Mouse (Mus musculus) liver, embryonic 12.5 days (tissue): ENCODE measurements around the gene Mtmr3. TPM values are rescaled to one million over a fixed set of nuclear protein-coding genes. Genes with fewer than 3 reads are reported as not detected.

ENCODE experiments used
- ATAC-seq: fragments of 200-750 bp; cut with Nextera tagmentation; 2 replicates; pipeline ENCODE4 v1.8.0; 2017; ENCODE audit warnings: moderate number of reproducible peaks, mild to moderate bottlenecking, moderate library complexity
- H3K27ac ChIP-seq: fragments of 300-500 bp; sonication (generic); 2 replicates; pipeline ENCODE4 v1.5.1; 2016; ENCODE audit warnings: mild to moderate bottlenecking
- H3K27me3 ChIP-seq: fragments of 300-500 bp; sonication (generic); replicated peaks from 2 replicates; pipeline ENCODE4 v1.6.1; 2016; ENCODE audit warnings: mild to moderate bottlenecking, moderate library complexity
- H3K36me3 ChIP-seq: fragments of 300-500 bp; sonication (generic); 2 replicates; pipeline ENCODE4 v1.6.1; 2016; ENCODE audit warnings: mild to moderate bottlenecking, moderate library complexity
- H3K4me1 ChIP-seq: fragments of 300-500 bp; sonication (generic); 2 replicates; pipeline ENCODE4 v1.6.1; 2016
- H3K4me2 ChIP-seq: fragments of 300-500 bp; sonication (generic); 2 replicates; pipeline ENCODE4 v1.6.1; 2016; ENCODE audit warnings: mild to moderate bottlenecking, moderate library complexity
- H3K4me3 ChIP-seq: fragments of 300-500 bp; sonication (generic); 2 replicates; pipeline ENCODE4 v1.5.1; 2016; ENCODE audit warnings: mild to moderate bottlenecking, moderate library complexity
- H3K9ac ChIP-seq: fragments of 300-500 bp; sonication (generic); 2 replicates; pipeline ENCODE4 v1.6.1; 2016; ENCODE audit warnings: mild to moderate bottlenecking, moderate library complexity
- H3K9me3 ChIP-seq: fragments of 300-500 bp; sonication (generic); replicated peaks from 2 replicates; pipeline ENCODE4 v1.6.1; 2016; ENCODE audit warnings: mild to moderate bottlenecking, moderate library complexity
- WGBS: fragments of 180-500 bp; shearing (Covaris S2); methylation state at CpG from one replicate; pipeline ENCODE4 v1.1.7; 2016; ENCODE audit not compliant: insufficient replicate concordance; 5-methylcytosine and 5-hydroxymethylcytosine counted together
- polyA plus RNA-seq: library from polyadenylated mRNA; unstranded; fragments of >200 nt; fragmentation: Nextera tagmentation; extraction: Ambion mirVana; gene quantifications from 2 replicates; pipeline ENCODE4 v1.2.1, GENCODE M21; 2016

The Mtmr3 gene
- polyA plus RNA-seq, 1 experiment from 2014 or later = 38.8 TPM

DNA sequence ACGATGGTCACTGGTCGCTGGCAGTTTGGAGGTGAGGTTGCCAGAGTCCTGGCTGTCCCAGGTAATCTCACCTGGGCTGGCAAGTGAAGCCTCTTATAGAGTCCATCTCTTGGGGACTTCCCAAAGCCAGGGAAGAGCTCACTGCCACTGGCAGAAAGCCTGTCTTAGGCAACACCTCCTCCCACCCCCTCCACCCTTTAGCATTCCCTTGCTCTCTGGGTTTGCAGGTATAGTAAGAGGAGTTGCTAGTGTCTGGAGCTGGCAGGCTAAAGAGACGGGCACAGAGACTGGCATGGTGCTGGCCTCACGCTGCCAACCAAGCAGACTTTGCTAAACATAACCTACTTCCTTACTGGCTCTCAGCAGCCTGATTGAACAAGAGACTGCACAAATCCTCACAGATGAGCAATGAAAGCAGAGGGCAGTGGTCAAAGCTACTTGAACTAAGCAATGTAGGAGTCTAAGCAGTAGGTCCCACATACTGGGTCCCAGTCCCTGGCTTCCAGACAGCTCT lies 118.4 kb downstream of the Mtmr3 start:
- H3K27ac ChIP-seq = no peak overlapping the region
- H3K4me3 ChIP-seq = no peak overlapping the region
- H3K9ac ChIP-seq = no peak overlapping the region
- H3K4me2 ChIP-seq = no peak overlapping the region
- peaks cover 28% of the 10 kb centered on the region for H3K36me3 ChIP-seq
- WGBS = 83% methylated on average over 4 of the region's 4 CpGs
- no peaks in the 10 kb centered on the region for H3K9me3 ChIP-seq
- H3K4me1 ChIP-seq = no peaks in the 10 kb centered on the region
- no peak for ATAC-seq
- no peaks in the 10 kb centered on the region for H3K27me3 ChIP-seq

DNA sequence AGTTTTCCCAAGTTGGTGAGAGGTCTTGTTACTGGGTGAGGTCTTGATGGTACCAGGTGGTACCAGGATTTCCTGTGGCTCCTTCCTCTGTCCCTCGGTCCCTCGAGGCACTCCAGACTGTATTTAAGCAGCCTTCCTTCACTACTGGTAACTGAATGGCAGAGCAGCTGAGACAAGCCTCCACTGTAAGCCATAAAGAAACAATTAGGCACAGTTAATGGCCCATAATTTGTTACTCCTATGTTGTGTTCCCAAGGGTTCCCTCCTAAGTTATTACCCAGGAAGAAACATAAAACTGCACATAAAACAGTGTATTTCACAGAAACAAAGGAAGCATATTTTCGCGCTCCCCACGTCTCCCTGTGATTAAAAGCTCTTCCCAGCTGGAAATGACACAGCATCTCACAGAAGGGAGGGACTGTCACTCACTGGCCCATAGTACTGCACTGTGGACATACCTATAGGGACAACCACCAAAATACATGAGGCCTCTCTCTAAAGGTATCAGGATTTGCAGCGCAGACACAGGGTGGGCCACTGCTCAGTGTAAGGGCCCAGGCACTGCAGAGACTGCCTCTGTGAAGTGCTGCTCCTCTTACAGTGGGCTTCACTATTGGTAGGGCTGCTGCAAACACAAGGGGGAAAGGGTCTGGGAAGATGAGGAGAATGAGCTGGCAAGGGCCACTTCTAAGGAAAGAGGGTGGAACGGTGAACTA lies 122.0 kb downstream of the Mtmr3 start:
- 63% methylated on average over 7 of the region's 7 CpGs for WGBS
- no peak for ATAC-seq

DNA sequence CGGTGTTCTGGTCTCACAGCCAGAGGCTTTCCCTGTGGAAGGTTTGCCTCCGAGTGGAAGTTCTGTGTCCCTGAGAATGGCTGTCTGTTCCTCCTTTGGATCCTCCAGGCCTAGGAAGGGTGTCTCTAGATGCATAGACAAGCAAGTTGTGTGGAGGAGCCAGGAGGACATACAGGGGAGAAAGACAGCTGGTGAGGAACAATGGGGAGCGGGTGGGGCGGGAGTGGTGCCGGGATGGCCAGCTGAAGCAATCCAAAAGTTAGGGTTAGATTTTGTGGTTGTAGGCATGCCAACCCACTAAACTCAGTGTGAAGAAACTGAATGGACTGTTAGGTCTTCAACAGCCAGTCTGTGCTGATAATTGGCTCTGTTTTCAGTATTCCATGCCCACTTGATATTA lies 122.9 kb downstream of the Mtmr3 start:
- H3K4me1 ChIP-seq = no peaks in the 10 kb centered on the region
- H3K4me2 ChIP-seq = no peak overlapping the region
- no peak overlapping the region for H3K27ac ChIP-seq
- WGBS = 81% methylated on average over 5 of the region's 5 CpGs
- no peaks in the 10 kb centered on the region for H3K9me3 ChIP-seq
- no peak overlapping the region for H3K9ac ChIP-seq
- no peak for ATAC-seq
- H3K27me3 ChIP-seq = no peaks in the 10 kb centered on the region
- H3K4me3 ChIP-seq = no peak overlapping the region
- no peaks in the 10 kb centered on the region; the same call in 1 of the 2 replicates for H3K36me3 ChIP-seq

More for the DNA sequence above, 122.0 kb downstream of the Mtmr3 start:
- Histone ChIP-seq H3K27me3 (no peaks in the 10 kb centered on the region), H3K27ac (no peak overlapping the region), H3K9me3 (no peaks in the 10 kb centered on the region), H3K4me3 (no peak overlapping the region), H3K4me2 (no peak overlapping the region), H3K36me3 (no peaks in the 10 kb centered on the region; the same call in 1 of the 2 replicates), H3K4me1 (no peaks in the 10 kb centered on the region), H3K9ac (no peak overlapping the region)

DNA sequence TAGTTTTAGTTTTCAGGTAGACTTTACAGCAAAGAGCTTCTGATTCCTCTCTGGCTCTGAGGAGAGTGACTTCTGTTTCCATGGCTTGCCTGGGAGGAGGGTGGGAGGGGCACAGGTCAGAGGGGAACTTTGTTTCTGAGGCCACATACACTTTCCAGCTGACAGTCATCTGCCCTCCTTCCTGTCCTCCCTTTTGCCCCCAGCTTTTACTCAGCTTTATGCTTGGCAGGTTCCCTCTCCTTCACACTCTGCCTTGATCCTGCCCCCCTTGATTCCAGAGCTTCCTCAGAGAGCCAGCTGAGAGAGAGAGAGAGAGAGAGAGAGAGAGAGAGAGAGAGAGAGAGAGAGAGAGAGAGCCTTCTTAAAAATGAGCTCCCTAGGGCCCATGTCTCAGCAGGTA lies 123.4 kb downstream of the Mtmr3 start:
- no peaks in the 10 kb centered on the region; the same call in 1 of the 2 replicates for H3K36me3 ChIP-seq
- no peak overlapping the region for H3K4me2 ChIP-seq
- no peaks in the 10 kb centered on the region; the same call in 1 of the 2 replicates for H3K27me3 ChIP-seq
- no peak overlapping the region for H3K4me3 ChIP-seq
- H3K4me1 ChIP-seq = no peaks in the 10 kb centered on the region
- H3K9me3 ChIP-seq = no peaks in the 10 kb centered on the region
- no peak overlapping the region for H3K27ac ChIP-seq
- H3K9ac ChIP-seq = no peak overlapping the region
- no peak for ATAC-seq

DNA sequence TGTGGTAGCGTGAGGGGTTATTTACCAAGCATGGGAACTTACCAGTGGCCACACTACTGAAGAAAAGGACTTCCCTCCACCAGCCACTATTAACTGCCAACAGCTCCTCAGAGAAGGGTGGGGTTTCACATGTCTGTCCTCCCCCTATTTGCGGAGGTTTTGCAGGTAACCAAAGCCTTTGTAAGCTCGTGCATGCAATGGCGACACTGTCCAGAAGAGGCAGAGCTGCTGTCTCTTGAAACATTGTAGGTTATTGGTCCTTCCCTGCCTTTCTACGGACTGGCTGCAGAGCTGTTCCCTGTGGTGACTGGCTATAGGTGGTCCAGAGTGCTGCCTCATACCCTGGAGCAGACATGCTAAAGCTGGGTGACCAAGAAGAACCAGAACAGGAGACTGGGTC lies 125.6 kb downstream of the Mtmr3 start:
- H3K9me3 ChIP-seq = no peaks in the 10 kb centered on the region
- H3K27ac ChIP-seq = no peak overlapping the region
- no peaks in the 10 kb centered on the region for H3K4me1 ChIP-seq
- H3K27me3 ChIP-seq = no peaks in the 10 kb centered on the region; the same call in 1 of the 2 replicates
- no peak overlapping the region for H3K4me3 ChIP-seq
- H3K36me3 ChIP-seq = no peaks in the 10 kb centered on the region
- 63% methylated on average over 5 of the region's 5 CpGs for WGBS
- no peak overlapping the region for H3K9ac ChIP-seq
- no peak overlapping the region for H3K4me2 ChIP-seq
- no peak for ATAC-seq

DNA sequence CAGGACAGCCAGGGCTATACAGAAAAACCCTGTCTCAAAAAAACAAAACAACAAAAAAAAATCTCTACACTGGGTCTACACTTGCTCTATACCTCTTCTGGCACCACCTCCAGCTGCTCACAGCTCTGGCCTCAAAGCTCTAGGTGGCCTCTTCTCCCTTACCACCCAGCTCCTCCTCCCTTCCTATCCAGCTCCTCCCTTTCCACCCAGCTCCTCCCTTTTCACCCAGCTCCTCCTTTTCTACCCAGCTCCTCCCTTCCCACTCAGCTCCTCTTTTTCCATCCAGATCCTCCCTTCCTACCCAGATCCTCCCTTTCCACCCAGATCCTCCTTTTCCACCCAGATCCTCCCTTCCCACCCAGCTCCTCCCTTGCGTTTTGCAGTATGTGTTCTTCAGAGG lies 127.2 kb downstream of the Mtmr3 start:
- no peak overlapping the region for H3K9ac ChIP-seq
- no peak overlapping the region for H3K4me2 ChIP-seq
- no peak overlapping the region for H3K4me3 ChIP-seq
- no peak overlapping the region for H3K27ac ChIP-seq
- ATAC-seq = no peak; the same call in 1 of the 2 replicates
- no peaks in the 10 kb centered on the region for H3K4me1 ChIP-seq
- no peaks in the 10 kb centered on the region for H3K36me3 ChIP-seq
- H3K9me3 ChIP-seq = no peaks in the 10 kb centered on the region
- WGBS = 91% methylated on average over 1 of the region's 1 CpGs
- H3K27me3 ChIP-seq = no peaks in the 10 kb centered on the region; the same call in 1 of the 2 replicates

DNA sequence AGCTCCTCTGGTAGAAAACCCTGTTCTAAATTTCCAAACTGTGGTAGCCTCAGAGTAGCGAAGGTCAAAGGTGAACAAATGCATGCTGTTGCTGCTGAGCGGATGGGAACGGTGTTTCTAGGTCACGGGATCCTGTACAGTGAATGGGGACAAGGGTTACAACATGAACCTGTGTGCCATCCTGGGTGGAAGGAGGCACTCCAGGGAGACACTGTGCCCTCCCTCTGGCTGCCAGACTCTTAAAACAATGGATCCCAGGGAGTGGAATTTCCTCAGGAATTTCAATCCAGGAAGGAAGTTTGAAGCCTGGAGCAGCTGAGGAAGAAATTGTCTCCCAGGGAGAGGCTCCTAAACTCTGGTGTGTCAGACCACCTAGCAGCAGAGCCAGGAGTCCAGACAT lies 128.5 kb downstream of the Mtmr3 start:
- Histone ChIP-seq H3K36me3 (no peaks in the 10 kb centered on the region), H3K27me3 (peaks cover 10% of the 10 kb centered on the region), H3K4me1 (no peaks in the 10 kb centered on the region), H3K4me2 (no peak overlapping the region), H3K27ac (no peak overlapping the region), H3K9me3 (no peaks in the 10 kb centered on the region), H3K9ac (no peak overlapping the region), H3K4me3 (no peak overlapping the region)
- 56% methylated on average over 4 of the region's 4 CpGs for WGBS
- ATAC-seq = no peak

DNA sequence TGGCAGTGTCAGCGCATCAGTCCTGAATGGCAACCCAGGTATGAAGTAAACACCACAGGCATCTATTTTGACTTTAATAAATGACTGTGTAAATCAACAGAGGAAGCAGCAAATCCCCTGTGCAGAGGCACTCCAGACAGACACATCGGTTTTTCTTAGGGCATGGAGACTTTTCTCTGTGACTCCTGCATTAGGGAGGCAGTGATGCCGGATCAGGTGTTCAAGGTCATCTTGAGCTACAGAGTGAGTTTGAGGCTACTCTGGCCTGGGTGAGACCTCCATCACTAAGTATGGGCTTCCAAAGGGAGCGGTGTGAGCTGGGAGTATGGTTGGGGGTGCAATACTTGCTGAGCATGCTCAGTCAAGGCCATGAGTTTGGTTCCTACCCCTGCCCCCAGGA lies 130.0 kb downstream of the Mtmr3 start:
- H3K4me3 ChIP-seq = no peak overlapping the region
- no peaks in the 10 kb centered on the region for H3K9me3 ChIP-seq
- 83% methylated on average over 4 of the region's 4 CpGs for WGBS
- no peak overlapping the region for H3K27ac ChIP-seq
- H3K4me1 ChIP-seq = no peaks in the 10 kb centered on the region
- no peaks in the 10 kb centered on the region for H3K36me3 ChIP-seq
- no peak for ATAC-seq
- no peak overlapping the region for H3K9ac ChIP-seq
- H3K27me3 ChIP-seq = peaks cover 26% of the 10 kb centered on the region
- no peak overlapping the region for H3K4me2 ChIP-seq

DNA sequence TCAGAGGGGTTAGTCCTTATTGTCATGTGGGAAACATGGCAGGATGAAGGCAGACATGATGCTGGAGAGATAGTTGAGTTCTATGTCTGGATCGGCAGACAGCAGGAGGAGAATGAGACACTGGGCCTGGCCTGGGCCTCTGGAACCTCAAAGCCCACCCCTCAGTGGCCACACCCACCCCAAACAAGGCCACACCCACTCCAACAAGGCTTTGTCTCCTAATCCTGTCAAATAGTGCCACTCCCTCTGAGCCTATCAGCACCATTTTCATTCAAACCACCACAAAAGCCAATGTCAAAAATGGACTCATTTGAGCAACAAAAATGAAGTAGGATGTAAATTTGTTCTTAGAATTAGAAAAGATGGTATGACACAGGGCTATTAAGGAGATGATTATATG lies 130.5 kb downstream of the Mtmr3 start:
- no peak for ATAC-seq
- H3K9ac ChIP-seq = no peak overlapping the region
- 53% methylated on average over 1 of the region's 1 CpGs for WGBS

DNA sequence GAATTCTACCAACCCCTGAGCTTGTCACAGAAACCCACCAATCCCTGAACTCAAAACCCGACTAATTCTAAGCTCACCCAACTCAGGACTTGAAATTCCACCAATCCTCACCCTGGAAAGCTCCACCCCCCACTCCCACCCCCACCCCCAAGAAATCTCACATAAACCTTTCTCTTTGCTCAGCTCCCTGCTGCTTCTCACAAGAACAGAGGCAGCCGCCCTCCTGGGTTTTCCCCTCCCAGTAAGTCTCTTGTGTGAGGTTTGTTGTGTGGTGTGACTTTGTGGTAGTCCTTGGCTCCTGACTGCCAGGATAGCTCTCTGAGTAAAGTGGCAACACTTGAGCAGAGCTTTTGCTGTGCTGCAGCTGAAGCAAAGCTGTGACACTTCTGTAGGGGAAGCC lies 131.8 kb downstream of the Mtmr3 start:
- no peak overlapping the region for H3K4me3 ChIP-seq
- H3K27ac ChIP-seq = no peak overlapping the region
- H3K27me3 ChIP-seq = peaks cover 43% of the 10 kb centered on the region
- no peak overlapping the region for H3K9ac ChIP-seq
- no peak overlapping the region for H3K4me2 ChIP-seq
- no peaks in the 10 kb centered on the region for H3K36me3 ChIP-seq
- 39% methylated on average over 2 of the region's 2 CpGs for WGBS
- no peaks in the 10 kb centered on the region for H3K4me1 ChIP-seq
- no peak for ATAC-seq
- H3K9me3 ChIP-seq = no peaks in the 10 kb centered on the region

More for the DNA sequence above, 130.5 kb downstream of the Mtmr3 start:
- H3K36me3 ChIP-seq = no peaks in the 10 kb centered on the region
- peaks cover 30% of the 10 kb centered on the region for H3K27me3 ChIP-seq
- H3K9me3 ChIP-seq = no peaks in the 10 kb centered on the region
- no peak overlapping the region for H3K4me2 ChIP-seq
- no peaks in the 10 kb centered on the region for H3K4me1 ChIP-seq
- no peak overlapping the region for H3K4me3 ChIP-seq
- no peak overlapping the region for H3K27ac ChIP-seq

DNA sequence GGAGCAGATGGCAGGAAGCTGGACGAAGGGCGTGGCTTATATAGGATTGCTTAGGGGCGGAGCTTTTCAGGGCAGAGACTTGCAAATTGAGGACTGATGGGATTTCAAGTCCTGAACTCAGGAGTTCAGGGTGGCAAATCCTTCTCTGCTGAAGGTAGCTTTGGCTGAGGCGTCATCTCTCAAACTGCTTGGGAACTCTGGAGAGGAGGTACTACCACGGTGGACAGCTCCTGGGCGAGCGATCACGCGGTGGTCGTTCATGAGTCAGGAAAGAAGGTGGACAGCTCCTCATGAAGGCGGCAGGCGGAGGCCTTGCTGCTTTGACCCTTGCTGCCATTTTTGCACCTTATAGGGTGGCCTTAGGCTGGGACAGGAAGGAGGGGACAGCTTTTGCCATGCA lies 133.5 kb downstream of the Mtmr3 start:
- Histone ChIP-seq H3K27me3 (peaks cover 54% of the 10 kb centered on the region), H3K27ac (no peak overlapping the region), H3K4me3 (no peak overlapping the region), H3K4me1 (no peaks in the 10 kb centered on the region), H3K4me2 (no peak overlapping the region), H3K9ac (no peak overlapping the region), H3K9me3 (no peaks in the 10 kb centered on the region), H3K36me3 (no peaks in the 10 kb centered on the region)
- 14% methylated on average over 12 of the region's 12 CpGs for WGBS
- no peak for ATAC-seq

DNA sequence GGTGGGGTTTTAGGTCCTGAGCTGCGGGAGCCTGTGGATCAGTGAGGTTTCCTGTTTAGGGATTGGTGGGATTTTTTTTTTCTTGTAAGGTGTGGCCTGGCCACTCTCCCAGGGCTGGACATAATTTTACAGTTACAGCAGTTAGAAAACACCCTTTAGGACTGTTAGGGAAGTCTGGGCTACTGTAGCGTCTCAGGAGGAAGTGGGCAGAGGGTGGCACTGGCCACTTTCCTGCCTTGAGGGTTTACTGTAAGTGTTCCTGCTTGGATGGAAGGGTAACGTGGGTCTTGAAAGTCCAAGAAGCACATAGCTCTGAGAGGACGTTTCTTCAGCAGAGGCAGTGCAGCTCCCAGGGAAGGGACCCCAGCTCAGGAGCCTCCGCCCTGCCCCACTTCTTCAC lies 134.0 kb downstream of the Mtmr3 start:
- 26% methylated on average over 5 of the region's 5 CpGs for WGBS
- H3K4me3 ChIP-seq = no peak overlapping the region
- H3K36me3 ChIP-seq = no peaks in the 10 kb centered on the region
- H3K27ac ChIP-seq = no peak overlapping the region
- H3K4me1 ChIP-seq = no peaks in the 10 kb centered on the region
- ATAC-seq = no peak
- peaks cover 54% of the 10 kb centered on the region for H3K27me3 ChIP-seq
- H3K4me2 ChIP-seq = no peak overlapping the region
- no peak overlapping the region for H3K9ac ChIP-seq
- no peaks in the 10 kb centered on the region for H3K9me3 ChIP-seq
